Mouse (Mus musculus): ENCODE measurements at regions not wholly inside any gene's neighbourhood (a gene's known extent, or its start where the extent isn't known, plus 50 kb on each side); places are given as distances from the start of the nearest gene placed in this dataset.
"Not testable (repeated sequence)": the region's sequence is repeated elsewhere in the genome, so short reads cannot be mapped to it uniquely, and the experiment has no call there.

DNA sequence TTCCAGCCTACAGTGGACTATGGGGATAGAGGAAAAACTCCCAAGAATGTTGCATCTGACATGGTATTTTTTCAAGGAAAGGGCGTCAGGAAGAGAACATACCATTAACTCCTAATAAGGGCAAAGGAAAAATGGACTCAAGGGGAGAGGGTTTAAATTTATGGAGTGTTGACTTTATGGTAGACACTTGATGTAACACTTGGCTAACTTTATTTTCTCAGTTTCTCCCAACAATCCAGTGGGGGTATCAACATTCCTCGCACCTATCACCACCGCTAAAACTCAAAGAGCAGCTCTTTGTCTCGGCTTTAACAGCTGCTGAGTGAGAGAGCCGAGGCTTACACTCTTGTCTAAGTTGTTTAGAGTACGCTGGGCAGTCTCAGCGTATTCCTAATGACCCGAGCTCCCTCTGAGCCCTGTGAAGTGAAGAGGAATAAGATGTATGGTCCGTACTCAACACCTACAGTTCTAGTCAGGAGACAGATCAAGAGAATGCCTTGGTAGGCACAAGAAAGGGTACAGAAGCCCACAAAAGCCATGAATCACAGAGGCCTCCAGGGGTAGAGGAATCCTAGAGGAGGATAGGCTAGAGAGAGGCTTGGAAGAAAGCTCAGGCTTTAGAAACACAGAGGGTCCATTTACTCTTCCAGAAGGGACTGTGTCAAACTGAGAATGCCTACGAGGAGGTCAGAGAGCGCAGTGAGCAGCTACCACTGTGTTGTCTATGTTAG, 236.4 kb downstream of the Gm5426 start:
- no peak for DNase-seq (ENCODE audit: low spot score in 2 of 2)

- DNase-seq (ENCODE audit: low spot score in 2 of 2) = no peak
Measured at GRCm38 (mm10) chr10:96373481-96373880, 237.1 kb downstream of the Gm5426 start.

- peak; percentile 17 to 39 for DNase-seq (ENCODE audit: low spot score in 2 of 2)
Measured at GRCm38 (mm10) chr10:96374293-96375069, 238.1 kb downstream of the Gm5426 start.

- no peak for DNase-seq (ENCODE audit: low spot score in 2 of 2)
Measured at GRCm38 (mm10) chr10:96375070-96375447, 238.7 kb downstream of the Gm5426 start.

GRCm38 (mm10) chr10:96377549-96377948, 239.3 kb upstream of the Btg1 start:
- DNase-seq (ENCODE audit: low spot score in 2 of 2) = peak; percentile 39 to 59

GRCm38 (mm10) chr10:96379016-96379771, 237.6 kb upstream of the Btg1 start:
- DNase-seq (ENCODE audit: low spot score in 2 of 2) = no peak

- no peak for DNase-seq (ENCODE audit: low spot score in 2 of 2)
Measured at GRCm38 (mm10) chr10:96381664-96382063, 235.1 kb upstream of the Btg1 start.

- DNase-seq (ENCODE audit: low spot score in 2 of 2) = peak in 1 of 2 experiments; percentile 13
Measured at GRCm38 (mm10) chr10:96391748-96392147, 225.1 kb upstream of the Btg1 start.

GRCm38 (mm10) chr10:96392836-96393235, 224.0 kb upstream of the Btg1 start:
- no peak for DNase-seq (ENCODE audit: low spot score in 2 of 2)

DNA sequence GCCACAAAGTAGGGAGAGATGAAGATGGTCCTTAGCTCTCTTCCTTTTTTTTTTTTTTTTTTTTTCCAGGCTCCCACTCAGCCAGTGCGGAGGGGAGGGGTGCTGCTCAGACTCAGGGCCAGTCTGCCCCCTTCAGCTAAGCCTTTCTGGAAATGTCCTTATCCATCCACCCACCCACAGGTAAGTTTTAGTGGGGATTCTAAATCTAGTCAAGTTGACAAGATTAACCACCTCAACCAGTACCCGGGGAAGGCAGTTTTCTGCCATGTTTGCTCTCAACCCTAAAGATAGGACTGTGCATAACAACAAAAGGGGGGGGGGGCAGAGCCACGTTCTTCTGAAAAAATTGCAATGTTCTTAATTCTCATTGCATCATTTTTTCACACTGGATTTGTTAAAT, 222.6 kb upstream of the Btg1 start:
- no peak for DNase-seq (ENCODE audit: low spot score in 2 of 2)

DNA sequence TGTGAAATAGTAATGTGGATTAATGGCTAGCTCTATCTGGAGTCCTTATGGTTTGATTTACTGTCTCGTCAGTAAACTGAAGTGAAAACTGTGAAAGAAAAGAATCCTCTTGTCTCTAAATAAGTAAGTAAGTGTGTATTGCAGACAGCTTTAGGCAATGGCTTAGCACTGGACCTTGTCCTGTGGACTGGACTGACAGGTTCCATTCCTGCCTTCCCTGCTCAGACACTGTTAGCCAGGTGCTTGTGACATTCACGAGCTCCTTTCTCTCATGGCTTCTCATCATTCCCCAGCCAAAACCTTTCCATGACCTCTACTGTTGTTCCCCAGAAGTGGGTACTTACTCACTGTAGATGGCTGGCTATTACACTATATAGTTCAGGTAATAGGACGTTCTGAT, 221.8 kb upstream of the Btg1 start:
- DNase-seq (ENCODE audit: low spot score in 2 of 2) = no peak

DNA sequence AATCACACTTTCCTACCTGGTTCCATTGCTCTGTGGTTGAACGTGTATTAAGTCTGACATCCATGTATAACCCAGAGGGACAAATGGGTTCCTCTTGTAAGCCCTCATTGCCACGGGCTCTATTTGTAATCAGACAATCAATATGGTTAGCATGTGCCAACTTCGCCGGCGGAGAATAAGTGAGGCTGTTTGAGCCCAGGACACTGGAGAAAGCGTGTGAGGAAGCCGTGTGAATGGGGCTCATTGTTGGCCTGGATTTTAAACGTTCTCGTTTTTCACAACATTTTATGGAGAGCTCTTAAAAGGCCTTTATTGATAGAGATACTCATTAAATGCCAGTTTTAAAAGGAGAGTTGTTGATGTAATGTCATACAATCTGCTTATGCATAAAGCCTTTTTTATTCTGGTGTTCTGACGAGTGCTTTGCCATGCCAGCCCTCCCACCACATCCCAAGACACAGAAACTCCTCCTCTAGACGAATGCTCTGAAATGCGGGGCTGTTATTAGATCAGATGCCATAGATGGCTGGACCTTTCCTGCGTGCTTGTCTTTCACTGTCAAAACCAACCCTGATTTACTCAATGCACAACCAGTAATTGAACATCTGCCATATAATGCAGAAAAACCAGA, 218.8 kb upstream of the Btg1 start:
- no peak for DNase-seq (ENCODE audit: low spot score in 2 of 2)

GRCm38 (mm10) chr10:96398562-96399288, 218.1 kb upstream of the Btg1 start:
- no peak for DNase-seq (ENCODE audit: low spot score in 2 of 2)

DNA sequence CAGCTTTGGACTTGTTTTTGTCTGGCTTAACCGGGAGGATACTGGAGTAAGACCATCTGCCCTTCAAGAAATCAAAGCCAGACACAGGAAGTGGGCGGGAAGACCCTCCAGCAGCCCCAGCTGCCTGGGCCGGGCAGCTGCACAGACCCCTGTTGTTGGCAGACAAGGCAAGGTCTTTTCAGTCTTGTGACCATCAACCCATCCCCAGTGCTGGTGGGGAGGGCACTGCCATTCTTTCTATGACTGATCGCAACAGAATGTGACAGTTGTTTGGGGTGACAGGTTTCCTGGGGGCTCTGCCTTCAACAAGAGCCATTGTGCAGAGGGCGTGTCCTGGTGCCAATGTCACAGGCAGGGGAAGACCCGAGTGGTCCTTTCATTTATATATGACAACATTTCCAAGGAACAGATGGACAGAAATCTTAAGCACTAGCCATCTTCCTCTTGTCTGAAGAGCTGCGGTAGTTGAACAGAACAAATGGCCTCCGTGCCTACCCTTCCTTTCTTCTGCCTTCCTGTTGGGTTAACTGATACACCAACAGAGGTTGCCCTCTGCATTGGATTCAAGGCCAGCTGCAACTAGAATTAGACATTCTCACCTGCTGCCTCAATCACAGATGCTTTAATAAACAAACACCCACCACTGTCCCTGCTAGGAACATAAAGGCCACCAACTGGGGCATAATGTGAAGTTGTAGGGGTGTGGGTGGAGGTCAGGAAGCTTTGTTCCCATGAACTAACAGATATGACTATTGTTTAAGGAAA, 217.0 kb upstream of the Btg1 start:
- no peak for DNase-seq (ENCODE audit: low spot score in 2 of 2)

DNA sequence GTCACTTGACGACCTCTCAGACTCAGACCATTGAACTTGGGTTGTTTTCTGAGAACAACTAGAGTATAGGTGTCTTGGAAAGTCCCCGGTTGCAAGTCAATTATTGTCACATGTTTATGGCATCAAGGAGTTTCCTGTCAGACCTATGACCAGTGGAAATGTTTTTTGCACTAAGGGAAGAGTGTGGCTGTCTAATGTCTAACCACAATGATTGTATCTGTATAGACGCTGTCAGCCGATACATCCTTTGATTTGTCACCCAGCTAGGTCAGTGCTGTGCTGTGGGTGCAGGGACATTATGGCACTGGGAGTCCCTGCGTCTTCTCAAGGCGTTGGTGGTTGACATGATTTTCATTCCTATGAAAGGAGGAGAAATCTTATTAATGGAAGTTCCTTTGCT, 216.0 kb upstream of the Btg1 start:
- DNase-seq (ENCODE audit: low spot score in 2 of 2) = no peak

GRCm38 (mm10) chr10:96406306-96406705, 210.5 kb upstream of the Btg1 start:
- no peak for DNase-seq (ENCODE audit: low spot score in 2 of 2)

DNA sequence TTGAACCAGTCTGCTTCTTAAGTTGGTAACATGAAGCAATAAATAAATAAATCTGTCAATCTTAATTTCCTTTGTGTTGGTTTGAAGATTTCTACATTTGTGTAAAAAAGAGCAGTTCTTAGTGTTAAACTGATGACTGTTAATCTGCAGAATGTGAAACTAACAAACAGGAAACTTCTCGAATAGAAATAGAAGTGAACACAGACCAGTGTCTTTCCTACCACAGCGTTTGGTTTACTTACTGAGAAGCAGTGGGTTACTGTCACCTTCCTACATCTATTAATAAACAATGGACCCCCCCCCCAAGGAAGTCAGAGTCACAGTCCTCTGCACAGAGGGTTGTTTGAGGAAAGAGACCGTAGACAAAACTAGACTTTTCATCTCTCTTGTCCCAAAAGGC, 209.0 kb upstream of the Btg1 start:
- no peak for DNase-seq (ENCODE audit: low spot score in 2 of 2)

- DNase-seq (ENCODE audit: low spot score in 2 of 2) = no peak
Measured at GRCm38 (mm10) chr10:96408250-96408649, 208.6 kb upstream of the Btg1 start.

DNA sequence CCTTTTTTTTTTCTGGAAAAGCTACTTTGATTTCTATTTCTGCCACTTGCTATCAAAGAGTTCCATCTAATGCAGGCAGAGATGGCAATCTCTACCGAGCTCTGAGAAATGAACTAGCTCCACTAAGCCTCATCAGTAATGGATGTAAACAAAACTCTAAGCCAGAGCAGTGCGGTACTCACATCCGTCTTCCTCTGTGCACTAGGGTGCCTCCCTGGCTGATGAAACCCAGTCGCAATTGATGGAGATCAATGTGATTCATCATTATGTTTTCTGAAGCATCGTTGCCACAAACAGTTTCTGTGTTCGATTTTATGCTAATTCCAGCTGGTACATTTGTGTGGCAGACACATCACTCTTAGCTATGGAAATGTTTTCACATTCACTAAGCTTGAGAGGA, 206.8 kb upstream of the Btg1 start:
- no peak for DNase-seq (ENCODE audit: low spot score in 2 of 2)

- DNase-seq (ENCODE audit: low spot score in 2 of 2) = no peak
Measured at GRCm38 (mm10) chr10:96414807-96415206, 202.0 kb upstream of the Btg1 start.

DNA sequence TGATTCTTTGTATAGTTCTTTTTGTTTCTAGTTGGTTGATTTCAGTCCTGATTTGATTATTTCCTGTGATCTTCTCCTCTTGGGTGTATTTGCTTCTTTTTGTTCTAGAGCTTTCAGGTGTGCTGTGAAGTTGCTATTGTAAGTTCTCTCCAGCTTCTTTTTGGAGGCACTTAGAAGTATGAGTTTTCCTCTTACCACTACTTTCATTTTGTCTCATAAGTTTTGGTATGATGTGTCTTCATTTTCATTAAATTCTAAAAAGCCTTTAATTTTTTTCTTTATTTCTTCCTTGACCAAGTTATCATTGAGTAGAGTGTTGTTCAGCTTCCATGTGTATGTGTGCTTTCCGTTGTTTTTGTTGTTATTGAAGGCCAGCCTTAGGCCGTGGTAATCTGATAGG, 195.3 kb upstream of the Btg1 start:
- not testable (repeated sequence) for DNase-seq (ENCODE audit: low spot score in 2 of 2)
